Mouse (Mus musculus): Measurements from ENCODE around the gene Mpig6b.

Mpig6b gene

GRCm38 (mm10) chr17:35058911-35059892 is 6.8 kb downstream of the Mpig6b start, which contains the start of gene Ddah2:
Gene Ddah2 (plus strand): TSS chr17:35059035.
- DNase-seq (ENCODE audit: low read depth, low spot score), result peak; percentile 91

GRCm38 (mm10) chr17:35058316-35058715 is 7.7 kb downstream of the Mpig6b start:
- no peak for DNase-seq (ENCODE audit: low read depth, low spot score)

- DNase-seq (ENCODE audit: low read depth, low spot score), result no peak
Measured at GRCm38 (mm10) chr17:35057090-35057489, 8.9 kb downstream of the Mpig6b start.

GRCm38 (mm10) chr17:35055691-35056495 is 10.1 kb downstream of the Mpig6b start:
- DNase-seq (ENCODE audit: low read depth, low spot score), result no peak

GRCm38 (mm10) chr17:35052271-35052798 is 13.6 kb downstream of the Mpig6b start:
- DNase-seq (ENCODE audit: low read depth, low spot score), result peak; percentile 42

- DNase-seq (ENCODE audit: low read depth, low spot score), result peak; percentile 83
Measured at GRCm38 (mm10) chr17:35051156-35052086, 14.6 kb downstream of the Mpig6b start.

- DNase-seq (ENCODE audit: low read depth, low spot score), result peak; percentile 55
Measured at GRCm38 (mm10) chr17:35050126-35050750, 15.7 kb downstream of the Mpig6b start.

- peak; percentile 45 for DNase-seq (ENCODE audit: low read depth, low spot score)
Measured at GRCm38 (mm10) chr17:35049561-35050016, 16.4 kb downstream of the Mpig6b start, which contains the start of gene Clic1. Gene Clic1 (plus strand): TSS chr17:35049966.

GRCm38 (mm10) chr17:35048932-35049440 is 17.0 kb downstream of the Mpig6b start:
- DNase-seq (ENCODE audit: low read depth, low spot score), result no peak

- DNase-seq (ENCODE audit: low read depth, low spot score), result no peak
Measured at GRCm38 (mm10) chr17:35048149-35048931, 17.6 kb downstream of the Mpig6b start.

GRCm38 (mm10) chr17:35047688-35048087 is 18.3 kb downstream of the Mpig6b start:
- DNase-seq (ENCODE audit: low read depth, low spot score), result no peak

GRCm38 (mm10) chr17:35046681-35047455 is 19.1 kb downstream of the Mpig6b start, which contains the start of gene Msh5:
Gene Msh5 (minus strand): TSS chr17:35046745.
- peak; percentile 100 for DNase-seq (ENCODE audit: low read depth, low spot score)

GRCm38 (mm10) chr17:35045807-35046680 is 19.9 kb downstream of the Mpig6b start:
- no peak for DNase-seq (ENCODE audit: low read depth, low spot score)

GRCm38 (mm10) chr17:35044904-35045806 is 20.8 kb downstream of the Mpig6b start:
- no peak for DNase-seq (ENCODE audit: low read depth, low spot score)

GRCm38 (mm10) chr17:35043794-35044193 is 22.2 kb downstream of the Mpig6b start:
- DNase-seq (ENCODE audit: low read depth, low spot score), result no peak

Data from ES-CJ7 (cell line).